Mouse (Mus musculus): Measurements from ENCODE around the gene Dnah17. TPM values are rescaled to one million over a fixed set of nuclear protein-coding genes. Genes with fewer than 3 reads are reported as not detected.

The Dnah17 gene
- under 1 TPM in 1 of 2 experiments, not detected in 1; 0.03 TPM for total RNA-seq (2021)
- long read RNA-seq, experiment 1 = 0 reads
- long read RNA-seq, experiment 2 = 0 reads

- DNase-seq = no peak
Measured at GRCm38 (mm10) chr11:118130534-118130933, at the start of gene Dnah17. Dnah17 (minus strand) TSS chr11:118130634.

DNA sequence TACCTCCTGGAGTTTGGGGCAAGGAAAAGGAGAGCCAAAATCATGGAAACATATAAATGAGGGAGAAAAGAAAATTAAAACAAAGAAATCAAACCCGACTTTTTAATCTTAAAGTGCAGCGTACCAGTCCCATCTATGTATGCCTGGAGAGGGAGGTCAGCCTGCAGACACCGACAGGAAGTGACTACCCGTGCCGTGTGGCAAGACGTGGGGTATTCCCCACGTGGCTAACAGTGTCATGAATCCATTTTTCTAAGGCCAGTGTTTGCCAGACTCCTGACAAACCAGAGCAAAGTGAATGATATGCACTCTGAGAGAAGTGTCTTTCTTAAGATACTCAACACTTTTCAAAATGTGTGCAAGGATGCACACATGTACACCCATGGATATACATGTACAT, 49.8 kb upstream of the Dnah17 start:
- no peak for DNase-seq

- no peak for DNase-seq
Measured at GRCm38 (mm10) chr11:118178236-118178635, 47.8 kb upstream of the Dnah17 start.

- no peak for DNase-seq
Measured at GRCm38 (mm10) chr11:118174752-118175151, 44.3 kb upstream of the Dnah17 start.

DNA sequence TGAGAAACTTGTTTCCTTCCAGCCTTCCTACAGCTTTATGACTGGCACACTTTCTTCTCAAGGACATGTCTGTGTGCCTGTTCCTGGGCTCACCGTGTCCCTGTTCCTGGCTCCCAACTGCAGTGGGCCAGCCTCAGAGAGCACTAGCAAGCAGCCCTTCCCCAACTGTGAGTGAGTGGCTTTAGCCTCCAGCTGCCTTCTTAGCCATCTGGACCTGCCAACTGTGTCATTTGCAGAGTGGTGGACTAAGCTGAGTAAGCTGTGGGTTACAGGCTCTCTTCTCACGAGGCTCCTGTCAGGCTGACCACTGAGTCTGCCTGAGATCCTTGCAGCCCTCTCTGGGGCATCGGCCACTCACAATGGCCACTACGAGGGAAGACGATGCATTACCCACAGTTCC, 42.3 kb upstream of the Dnah17 start:
- DNase-seq = peak in 1 of 2 experiments; percentile 39

- DNase-seq = no peak
Measured at GRCm38 (mm10) chr11:118170333-118170732, 39.9 kb upstream of the Dnah17 start.

- no peak for DNase-seq
Measured at GRCm38 (mm10) chr11:118168714-118169113, 38.3 kb upstream of the Dnah17 start.

DNA sequence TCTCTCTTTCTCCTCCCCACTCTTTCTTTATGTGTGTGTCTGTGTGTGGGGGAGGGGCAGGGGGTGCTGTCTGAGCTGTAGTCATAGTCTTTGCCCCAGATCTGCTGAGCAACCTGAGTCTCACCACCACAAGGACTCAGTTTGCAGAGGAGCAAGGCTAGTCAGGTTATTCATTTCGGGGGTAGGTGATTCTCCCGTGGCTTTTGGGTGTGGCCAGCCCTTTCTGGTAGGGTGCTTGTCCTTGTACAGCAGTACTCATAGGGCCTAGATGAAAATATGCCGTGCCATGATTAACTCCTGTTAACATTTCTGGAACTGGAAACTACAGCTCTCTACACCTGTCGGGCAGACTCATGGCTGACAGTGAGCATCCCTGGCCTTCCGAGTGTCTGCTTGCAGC, 36.2 kb upstream of the Dnah17 start:
- peak; percentile 25 to 49 for DNase-seq

- DNase-seq = no peak
Measured at GRCm38 (mm10) chr11:118165681-118166080, 35.2 kb upstream of the Dnah17 start.

GRCm38 (mm10) chr11:118164566-118164965, 34.1 kb upstream of the Dnah17 start:
- no peak for DNase-seq

DNA sequence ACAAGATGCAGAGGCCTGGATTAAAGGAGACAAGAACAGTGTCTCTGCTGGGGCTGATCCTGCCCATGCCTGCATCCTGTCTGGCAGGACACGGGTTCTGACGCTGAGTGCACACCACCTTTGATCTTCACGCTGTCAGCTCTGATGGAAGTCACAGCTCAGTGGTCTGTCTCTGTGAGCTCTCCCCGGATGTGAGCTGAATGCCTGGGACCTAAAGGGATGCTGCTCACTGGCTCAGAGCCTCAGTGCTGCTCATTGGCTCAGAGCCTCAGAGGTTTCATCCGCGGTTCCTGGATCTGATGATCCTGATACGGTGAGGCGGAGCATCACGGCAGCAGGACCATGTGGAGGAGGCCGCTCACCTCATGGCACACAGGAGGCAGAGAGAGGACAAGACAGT, 31.8 kb upstream of the Dnah17 start:
- no peak for DNase-seq

GRCm38 (mm10) chr11:118161240-118161639, 30.8 kb upstream of the Dnah17 start:
- peak in 1 of 2 experiments; percentile 29 for DNase-seq

- DNase-seq = peak; percentile 16 to 42
Measured at GRCm38 (mm10) chr11:118160763-118161162, 30.3 kb upstream of the Dnah17 start.

GRCm38 (mm10) chr11:118158753-118159152, 28.3 kb upstream of the Dnah17 start:
- no peak for DNase-seq

DNA sequence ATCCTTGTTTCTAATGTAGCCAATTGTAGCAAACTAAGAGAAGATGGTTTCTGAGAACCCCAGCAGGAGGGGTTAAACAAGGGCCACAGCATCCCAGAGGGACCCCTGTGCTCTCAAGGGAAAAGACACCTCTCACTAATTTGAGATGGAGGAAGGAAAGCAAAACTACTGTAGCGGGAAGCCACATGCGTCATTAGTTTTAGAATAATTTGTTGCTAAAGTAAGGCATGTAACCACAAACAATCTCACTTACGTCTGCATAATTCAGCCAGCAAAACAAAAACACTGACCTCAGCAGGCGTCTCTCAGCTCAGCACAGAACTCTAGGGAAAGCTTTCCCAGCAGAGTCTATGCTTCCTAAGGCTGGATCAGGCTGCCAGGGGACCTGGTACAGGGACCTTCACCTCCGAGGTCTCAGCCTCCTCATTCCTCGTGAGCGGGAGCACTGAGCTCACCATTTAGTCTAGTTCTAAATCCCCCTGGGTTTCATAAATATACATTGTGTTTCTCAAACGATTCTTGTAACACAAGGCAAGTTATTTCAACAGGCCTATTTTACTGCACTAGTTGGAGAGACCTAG, 26.1 kb upstream of the Dnah17 start:
- DNase-seq = no peak

GRCm38 (mm10) chr11:118152964-118153363, 22.5 kb upstream of the Dnah17 start:
- no peak for DNase-seq

GRCm38 (mm10) chr11:118151423-118152180, 21.2 kb upstream of the Dnah17 start:
- DNase-seq = no peak

DNA sequence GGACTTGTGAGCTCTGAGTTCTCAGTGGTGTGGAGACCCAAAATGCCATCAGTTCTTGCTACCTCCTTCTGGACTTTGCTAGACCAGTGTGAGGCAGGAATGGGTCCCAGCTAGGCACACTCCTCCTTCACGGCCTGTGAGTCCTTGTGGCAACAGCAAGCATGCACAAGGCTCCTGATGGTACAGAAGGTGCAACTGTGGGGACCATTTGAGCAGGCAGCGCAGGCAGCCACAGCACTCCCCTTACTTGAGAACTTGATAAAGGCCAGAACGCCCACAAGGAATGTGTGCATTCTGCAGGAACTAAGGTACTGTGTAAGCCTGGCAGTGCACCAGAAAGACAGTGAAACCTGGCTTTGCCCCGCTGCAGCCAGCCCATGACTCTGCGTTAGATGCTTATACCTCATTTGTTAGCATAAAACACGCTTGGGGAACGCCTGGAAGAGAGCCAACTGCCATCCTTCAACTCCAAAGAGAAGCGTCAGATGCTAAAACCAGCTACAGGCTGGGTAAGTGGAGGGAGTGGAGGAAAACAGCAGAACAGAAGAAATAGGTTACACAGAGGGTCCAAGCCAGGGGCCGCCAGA, 19.8 kb upstream of the Dnah17 start:
- DNase-seq = peak; percentile 33 to 53

GRCm38 (mm10) chr11:118147877-118148637, 17.6 kb upstream of the Dnah17 start:
- no peak for DNase-seq

- DNase-seq = no peak
Measured at GRCm38 (mm10) chr11:118146446-118146845, 16.0 kb upstream of the Dnah17 start.

DNA sequence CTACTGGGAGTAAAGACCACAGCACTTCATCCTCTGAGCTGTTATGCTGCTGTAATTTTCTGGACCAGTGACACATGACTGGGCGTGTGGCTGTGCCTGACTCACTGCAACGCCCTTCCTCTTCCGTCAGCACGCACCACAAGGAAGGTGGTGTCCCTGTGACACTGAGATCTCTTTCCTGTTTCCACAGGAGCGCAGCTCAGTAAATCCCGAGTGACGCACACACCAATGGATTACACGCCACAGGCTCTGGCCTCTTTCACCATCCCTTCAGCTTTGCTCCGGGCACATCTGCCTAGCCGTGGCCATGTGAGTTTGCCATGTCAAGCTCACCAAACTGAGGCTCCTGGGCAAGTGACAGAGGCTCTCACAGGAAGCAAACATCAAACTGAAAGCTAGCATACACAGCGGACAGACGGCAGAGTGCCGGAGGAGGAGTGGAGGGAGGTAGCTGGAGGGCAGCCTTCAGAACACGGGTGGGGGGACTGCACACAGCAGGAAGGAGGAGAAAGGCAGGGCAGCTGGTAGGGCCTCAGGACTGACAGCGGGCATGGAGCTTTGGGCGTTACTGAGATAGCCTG, 15.4 kb upstream of the Dnah17 start:
- peak; percentile 46 to 53 for DNase-seq

GRCm38 (mm10) chr11:118145092-118145491, 14.7 kb upstream of the Dnah17 start:
- no peak for DNase-seq

Data from adrenal gland, postnatal 36 days (tissue).